Mouse (Mus musculus): ENCODE data around the gene Stambpl1. TPM values are rescaled to one million over a fixed set of nuclear protein-coding genes. Genes with fewer than 3 reads are reported as not detected.

Stambpl1 gene
- polyA plus RNA-seq, 1 experiment from 2014 or later, result 7.5 TPM

- Histone ChIP-seq H3K4me3 (ENCODE audit: low read depth, low read length) (no peak overlapping the region), H3K27ac (ENCODE audit: low read length) (no peak overlapping the region), H3K4me1 (ENCODE audit: insufficient read depth, low read depth, low read length) (peaks cover 4% of the 10 kb centered on the region; the same call in 1 of the 2 replicates), H3K4me2 (replicated peaks; ENCODE audit: low read depth, low read length) (no peak overlapping the region), H3K27me3 (replicated peaks; ENCODE audit: insufficient read depth, low read length) (no peaks in the 10 kb centered on the region), H3K9ac (replicated peaks; ENCODE audit: low read depth) (no peak overlapping the region), H3K9me3 (ENCODE audit: low read length) (no peaks in the 10 kb centered on the region), H3K36me3 (ENCODE audit: insufficient read depth, low read length) (no peaks in the 10 kb centered on the region)
- ATAC-seq (no peak), DNase-seq (ENCODE audit: low spot score) (no peak)
- TF ChIP-seq EP300 (IDR thresholded peaks at IDR 0.05) (no peak), CTCF (IDR thresholded peaks at IDR 0.05) (no peak)
- 47% methylated on average over 4 of the region's 4 CpGs for WGBS
These were observed 22.1 kb downstream of the Stambpl1 start for GRCm38 (mm10) chr19:34214136-34214535.

DNA sequence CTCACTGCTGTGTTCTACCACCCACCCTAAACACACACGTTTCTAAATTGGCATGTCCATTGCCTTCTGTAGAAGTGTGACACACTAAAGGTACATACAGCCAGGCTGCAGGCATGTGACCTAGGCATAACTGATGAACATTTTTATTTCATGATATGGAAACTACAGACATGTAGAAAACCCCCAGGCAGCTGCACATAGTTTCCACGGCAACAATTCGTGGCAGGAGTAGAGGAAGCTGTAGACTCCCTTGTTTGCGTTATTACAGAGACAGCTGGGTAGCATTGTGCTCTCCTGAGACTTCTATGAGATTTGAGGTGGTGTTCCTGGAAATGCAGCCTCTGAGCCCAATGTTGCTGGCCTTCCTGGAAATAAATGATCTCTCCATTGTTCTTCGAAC, 24.9 kb downstream of the Stambpl1 start:
- DNase-seq (ENCODE audit: low spot score) (no peak), ATAC-seq (no peak)
- Histone ChIP-seq H3K27ac (ENCODE audit: low read length) (no peak overlapping the region), H3K9ac (replicated peaks; ENCODE audit: low read depth) (no peak overlapping the region), H3K4me1 (ENCODE audit: insufficient read depth, low read depth, low read length) (no peaks in the 10 kb centered on the region), H3K9me3 (ENCODE audit: low read length) (no peaks in the 10 kb centered on the region), H3K36me3 (ENCODE audit: insufficient read depth, low read length) (no peaks in the 10 kb centered on the region), H3K27me3 (replicated peaks; ENCODE audit: insufficient read depth, low read length) (no peaks in the 10 kb centered on the region), H3K4me2 (replicated peaks; ENCODE audit: low read depth, low read length) (no peak overlapping the region), H3K4me3 (ENCODE audit: low read depth, low read length) (no peak overlapping the region)
- 61% methylated on average over 5 of the region's 5 CpGs for WGBS
- TF ChIP-seq EP300 (IDR thresholded peaks at IDR 0.05), result no peak
- TF ChIP-seq CTCF (IDR thresholded peaks at IDR 0.05), result no peak

DNA sequence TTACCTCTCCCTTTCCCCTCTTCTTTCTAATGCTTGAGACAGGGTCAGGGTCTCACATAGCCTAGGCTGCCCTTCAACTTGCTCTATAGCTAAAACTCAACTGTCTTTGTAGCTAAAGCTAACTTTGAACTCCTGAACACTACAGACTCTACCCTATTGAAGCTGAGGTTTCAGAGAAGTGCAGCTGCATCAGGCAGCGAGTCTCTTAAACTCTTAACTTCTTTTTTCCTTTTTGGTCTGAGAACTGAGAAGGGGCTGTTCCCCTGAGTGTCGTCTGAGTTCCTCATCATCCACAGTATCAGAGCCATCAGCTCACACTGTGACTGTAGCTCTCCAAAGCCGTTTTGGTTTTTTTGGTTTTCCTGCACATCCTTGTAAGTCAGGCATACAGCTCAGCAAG, 25.7 kb downstream of the Stambpl1 start:
- Histone ChIP-seq H3K4me2 (replicated peaks; ENCODE audit: low read depth, low read length) (no peak overlapping the region), H3K4me1 (ENCODE audit: insufficient read depth, low read depth, low read length) (no peaks in the 10 kb centered on the region), H3K27me3 (replicated peaks; ENCODE audit: insufficient read depth, low read length) (no peaks in the 10 kb centered on the region), H3K9me3 (ENCODE audit: low read length) (no peaks in the 10 kb centered on the region), H3K36me3 (ENCODE audit: insufficient read depth, low read length) (no peaks in the 10 kb centered on the region), H3K4me3 (ENCODE audit: low read depth, low read length) (no peak overlapping the region), H3K9ac (replicated peaks; ENCODE audit: low read depth) (no peak overlapping the region), H3K27ac (ENCODE audit: low read length) (no peak overlapping the region)
- WGBS, result 64% methylated on average over 3 of the region's 3 CpGs
- DNase-seq (ENCODE audit: low spot score) (no peak), ATAC-seq (no peak)
- TF ChIP-seq EP300 (IDR thresholded peaks at IDR 0.05) (no peak), CTCF (IDR thresholded peaks at IDR 0.05) (no peak)

GRCm38 (mm10) chr19:34219260-34219968, 27.4 kb downstream of the Stambpl1 start:
- Histone ChIP-seq H3K27me3 (replicated peaks; ENCODE audit: insufficient read depth, low read length) (no peaks in the 10 kb centered on the region), H3K9me3 (ENCODE audit: low read length) (no peaks in the 10 kb centered on the region), H3K4me3 (ENCODE audit: low read depth, low read length) (no peak overlapping the region), H3K9ac (replicated peaks; ENCODE audit: low read depth) (no peak overlapping the region), H3K27ac (ENCODE audit: low read length) (no peak overlapping the region), H3K36me3 (ENCODE audit: insufficient read depth, low read length) (no peaks in the 10 kb centered on the region), H3K4me1 (ENCODE audit: insufficient read depth, low read depth, low read length) (no peaks in the 10 kb centered on the region), H3K4me2 (replicated peaks; ENCODE audit: low read depth, low read length) (no peak overlapping the region)
- 90% methylated on average over 5 of the region's 5 CpGs for WGBS
- DNase-seq (ENCODE audit: low spot score) (no peak), ATAC-seq (no peak)
- no peak for TF ChIP-seq CTCF (IDR thresholded peaks at IDR 0.05)
- TF ChIP-seq EP300 (IDR thresholded peaks at IDR 0.05), result no peak

GRCm38 (mm10) chr19:34220732-34221380, 28.8 kb downstream of the Stambpl1 start:
- DNase-seq (ENCODE audit: low spot score) (no peak), ATAC-seq (no peak)
- no peaks in the 10 kb centered on the region for H3K9me3 ChIP-seq (ENCODE audit: low read length)
- H3K4me3 ChIP-seq (ENCODE audit: low read depth, low read length), result no peak overlapping the region
- TF ChIP-seq CTCF (IDR thresholded peaks at IDR 0.05) (no peak), EP300 (IDR thresholded peaks at IDR 0.05) (no peak)
- H3K27ac ChIP-seq (ENCODE audit: low read length), result no peak overlapping the region
- no peaks in the 10 kb centered on the region for H3K36me3 ChIP-seq (ENCODE audit: insufficient read depth, low read length)
- H3K4me1 ChIP-seq (ENCODE audit: insufficient read depth, low read depth, low read length), result no peaks in the 10 kb centered on the region
- H3K9ac ChIP-seq (replicated peaks; ENCODE audit: low read depth), result no peak overlapping the region
- H3K27me3 ChIP-seq (replicated peaks; ENCODE audit: insufficient read depth, low read length), result no peaks in the 10 kb centered on the region
- WGBS, result 63% methylated on average over 3 of the region's 3 CpGs
- H3K4me2 ChIP-seq (replicated peaks; ENCODE audit: low read depth, low read length), result no peak overlapping the region

DNA sequence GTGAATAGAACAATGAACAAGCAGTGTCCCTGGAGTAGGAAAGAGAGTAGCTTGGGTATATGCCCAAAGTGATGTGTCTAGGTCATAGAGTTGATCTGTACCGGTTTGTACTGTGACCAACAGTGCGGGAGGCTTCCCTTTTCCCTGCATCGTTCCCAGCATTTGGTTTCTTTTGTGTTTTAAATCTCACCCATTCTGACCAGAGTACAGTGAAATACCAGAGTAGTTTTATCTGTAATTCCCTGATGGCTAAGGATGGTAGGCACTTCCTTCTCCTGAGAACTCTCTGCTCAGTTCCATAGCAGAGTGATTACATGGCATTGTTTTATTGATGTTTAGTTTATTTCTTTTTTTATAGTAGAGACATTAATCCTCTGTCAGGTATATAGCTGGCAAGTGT, 30.8 kb downstream of the Stambpl1 start:
- no peak for ATAC-seq

More for the DNA sequence above, 30.8 kb downstream of the Stambpl1 start:
- Histone ChIP-seq H3K4me3 (ENCODE audit: low read depth, low read length) (no peak overlapping the region), H3K36me3 (ENCODE audit: insufficient read depth, low read length) (no peaks in the 10 kb centered on the region), H3K4me2 (replicated peaks; ENCODE audit: low read depth, low read length) (no peak overlapping the region), H3K27ac (ENCODE audit: low read length) (no peak overlapping the region), H3K27me3 (replicated peaks; ENCODE audit: insufficient read depth, low read length) (no peaks in the 10 kb centered on the region), H3K9me3 (ENCODE audit: low read length) (no peaks in the 10 kb centered on the region), H3K4me1 (ENCODE audit: insufficient read depth, low read depth, low read length) (no peaks in the 10 kb centered on the region), H3K9ac (replicated peaks; ENCODE audit: low read depth) (no peak overlapping the region)
- WGBS, result 91% methylated on average over 3 of the region's 3 CpGs
- no peak for TF ChIP-seq EP300 (IDR thresholded peaks at IDR 0.05)
- no peak for TF ChIP-seq CTCF (IDR thresholded peaks at IDR 0.05)
- no peak for DNase-seq (ENCODE audit: low spot score)

All from lung, postnatal 0 days (tissue).